Mouse (Mus musculus): ENCODE measurements around the gene Wdr62. TPM values are rescaled to one million over a fixed set of nuclear protein-coding genes. Genes with fewer than 3 reads are reported as not detected.

Wdr62 gene
- 10 to 100 TPM; 16.6 to 21.5 TPM for total RNA-seq (2023)

GRCm38 (mm10) chr7:30279951-30280669 is at the start of gene Wdr62, which contains the start of gene Thap8:
Wdr62 (minus strand) TSS chr7:30280419.
Thap8 (plus strand) TSS chr7:30280094.

DNA sequence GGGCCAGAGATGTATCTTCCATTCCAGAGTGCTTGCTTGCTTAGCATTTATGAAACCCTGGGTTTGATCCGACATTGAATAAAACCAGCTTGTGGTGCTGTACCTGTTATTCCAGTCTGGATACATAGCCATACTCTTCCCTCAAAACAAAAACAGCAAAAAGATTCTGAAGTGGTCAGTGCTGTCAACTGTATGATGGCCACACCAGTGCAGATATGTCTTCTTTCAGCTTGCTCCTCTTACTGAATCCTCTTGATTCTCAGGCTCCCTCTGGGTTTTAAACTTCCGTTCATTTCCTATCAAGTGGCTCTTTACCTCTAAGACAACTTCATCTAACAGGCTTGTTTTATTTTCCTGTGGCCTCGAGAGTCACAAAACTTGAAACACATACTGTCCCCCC is 43.6 kb upstream of the Wdr62 start, which contains the start of gene Sdhaf1:
Sdhaf1 (minus strand) TSS at position 101 of the 400 bp plus-strand sequence.

DNA sequence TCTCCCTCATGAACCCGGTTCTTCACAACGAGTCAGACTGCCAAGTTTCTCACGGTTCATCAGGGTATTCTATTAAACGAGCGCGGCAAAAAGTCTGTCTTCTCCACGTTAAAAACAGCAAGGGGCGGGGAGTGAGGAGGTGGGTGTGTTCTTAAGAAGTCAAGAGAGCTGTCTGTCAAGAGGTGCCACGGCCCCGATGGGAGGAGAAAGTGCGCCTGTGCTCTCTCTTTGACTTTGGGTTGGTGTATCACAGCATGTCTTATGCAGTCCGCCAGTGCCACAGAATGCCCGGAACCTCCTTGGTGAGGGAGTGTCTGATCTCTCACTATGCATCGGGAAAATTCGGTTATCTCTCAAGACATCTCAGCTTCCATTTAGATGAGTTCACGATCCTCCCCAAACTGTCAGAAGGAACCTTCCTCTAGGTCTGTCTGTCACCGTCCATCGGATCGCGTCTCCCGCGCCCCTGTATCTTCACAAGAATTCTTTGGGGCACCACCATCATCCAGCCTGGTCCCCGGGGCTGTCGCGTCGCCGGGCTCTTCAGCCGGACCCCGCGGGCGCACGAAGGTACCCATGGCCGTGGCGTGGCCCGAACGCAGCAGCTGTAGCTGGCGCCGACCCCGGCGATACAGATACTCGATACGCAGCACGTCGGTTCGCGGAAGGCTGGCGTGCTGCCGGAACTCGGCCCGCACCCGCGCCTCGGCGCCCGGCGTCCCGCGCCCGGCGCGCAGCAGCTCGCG is 41.5 kb upstream of the Wdr62 start, which contains the start of gene E130208F15Rik:
E130208F15Rik (plus strand) TSS at position 202 of the 746 bp plus-strand sequence.

DNA sequence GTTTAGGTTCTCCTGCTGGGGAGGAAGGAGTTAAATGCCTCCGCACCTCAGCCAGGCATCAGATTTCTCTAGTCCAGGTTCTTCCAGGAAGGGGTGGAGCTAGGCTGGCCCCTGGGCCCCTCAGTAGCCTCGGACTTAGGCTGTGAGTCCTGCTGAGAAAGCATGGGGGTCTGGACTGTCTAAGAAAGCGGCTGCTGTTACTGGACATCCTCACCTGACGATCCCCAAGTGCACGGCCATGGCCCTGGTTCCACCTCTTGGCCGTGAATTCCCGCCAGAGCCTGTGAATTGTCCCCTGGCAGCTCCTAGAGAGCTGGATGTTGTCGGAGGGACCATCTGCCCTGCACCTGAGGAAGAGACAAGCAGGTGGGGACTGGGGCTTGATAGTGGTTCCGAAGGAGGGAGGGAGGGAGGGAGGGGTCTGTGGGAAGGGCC is 34.5 kb upstream of the Wdr62 start, which contains the start of gene Syne4:
Syne4 (plus strand) TSS at position 87 of the 435 bp plus-strand sequence.

GRCm38 (mm10) chr7:30308076-30309005 is 28.1 kb upstream of the Wdr62 start, which contains the start of gene Alkbh6:
Alkbh6 (plus strand) TSS chr7:30308717.

DNA sequence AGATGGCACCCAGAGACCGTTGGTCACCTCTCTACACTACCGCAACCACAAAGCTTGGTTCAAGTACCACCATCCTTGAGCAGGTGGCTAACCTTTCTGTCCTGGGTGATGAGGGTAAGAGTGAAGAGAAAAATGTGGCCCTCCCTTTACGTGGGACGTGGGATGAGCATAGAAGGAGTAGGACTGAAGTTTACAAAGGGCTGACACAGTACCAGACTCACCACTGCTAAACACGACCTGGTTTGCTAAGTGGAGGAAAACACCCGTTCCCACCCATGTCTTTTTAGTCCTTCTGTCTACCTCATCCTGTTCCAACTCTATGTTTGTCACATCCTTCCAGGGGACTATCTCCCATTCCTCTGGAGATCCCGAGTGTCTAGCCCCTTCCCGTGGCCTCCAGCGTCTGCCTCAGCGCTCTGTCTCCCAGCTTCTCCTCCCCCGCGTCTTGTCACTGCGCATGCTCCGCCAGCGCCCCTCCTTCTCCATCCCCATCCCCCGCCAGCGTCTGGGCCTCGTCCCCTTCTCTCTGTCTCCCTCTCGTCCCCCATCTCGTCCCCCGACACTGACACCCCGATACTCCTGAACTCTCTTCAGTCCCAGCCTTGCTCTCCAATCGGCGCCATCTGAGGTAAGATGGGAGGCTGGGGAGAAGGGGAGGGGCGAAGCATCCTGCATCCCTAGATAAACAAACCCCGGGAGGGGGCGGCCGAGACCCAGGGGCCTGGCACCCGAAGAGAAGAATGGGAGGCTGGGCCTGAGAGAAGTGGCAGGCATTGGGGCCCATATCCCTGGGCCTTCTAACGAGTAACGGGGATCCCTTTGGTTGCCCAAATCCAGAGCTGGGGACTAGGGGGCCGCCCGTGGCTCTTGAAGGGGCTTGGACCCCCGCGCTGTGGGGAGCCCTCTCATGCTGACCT is 11.3 kb upstream of the Wdr62 start, which contains the start of gene Clip3:
Clip3 (plus strand) TSS at position 514 of the 917 bp plus-strand sequence.

DNA sequence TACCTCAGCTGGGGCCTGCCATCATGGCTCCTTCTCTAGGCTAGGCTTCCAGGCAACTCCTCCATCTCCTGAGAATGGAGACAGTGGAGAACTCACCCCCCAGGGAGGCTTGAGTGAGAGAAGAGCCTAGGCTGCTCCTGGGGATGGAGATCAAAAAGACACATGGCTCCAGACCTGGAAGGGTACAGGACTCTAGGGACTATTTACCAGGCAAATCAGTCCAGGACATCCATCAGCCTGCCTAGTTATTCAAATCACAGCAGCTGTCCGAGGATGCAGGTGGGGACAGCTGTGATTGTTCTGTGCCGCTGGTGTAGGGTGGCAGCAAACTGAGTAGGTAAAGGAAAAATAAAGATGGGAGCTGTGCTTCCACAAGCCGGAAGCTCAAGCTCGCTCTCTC is 44.6 kb downstream of the Wdr62 start, which contains the start of gene Ovol3:
Ovol3 (minus strand) TSS at position 101 of the 400 bp plus-strand sequence.

GRCm38 (mm10) chr7:30231669-30232454 is 48.4 kb downstream of the Wdr62 start, which contains the start of the genes Polr2i and Tbcb:
Polr2i (plus strand) TSS chr7:30231948.
Tbcb (minus strand) TSS chr7:30232272.

GRCm38 (mm10) chr7:30198481-30198971 is 81.7 kb downstream of the Wdr62 start, which contains the start of gene Capns1:
Capns1 (minus strand) TSS chr7:30198811.

Other genes with a start within 250 kb of the Wdr62 start
- under 1 TPM; 0.44 to 0.71 TPM for gene Zfp14, start 229.0 kb downstream of the Wdr62 start, total RNA-seq (2023)
- gene Zfp82, start 207.5 kb downstream of the Wdr62 start, total RNA-seq (2023): under 1 TPM; 0.47 to 0.77 TPM
- not detected for gene Gm26920, start 190.0 kb downstream of the Wdr62 start, total RNA-seq (2023)
- gene Zfp566, start 189.9 kb downstream of the Wdr62 start, total RNA-seq (2023): 1 to 10 TPM in 1 of 2 experiments, under 1 TPM in 1; 0.57 to 2.0 TPM
- gene Zfp260, start 185.6 kb downstream of the Wdr62 start, total RNA-seq (2023): 1 to 10 TPM; 5.9 to 6.9 TPM
- 10 to 100 TPM; 10.5 to 11.6 TPM for gene Zfp382, start 158.5 kb downstream of the Wdr62 start, total RNA-seq (2023)
- 10 to 100 TPM; 13.5 to 18.0 TPM for gene Zfp146, start 110.7 kb downstream of the Wdr62 start, total RNA-seq (2023)
- 1 to 10 TPM; 1.5 to 1.6 TPM for gene Cox7a1, start 96.3 kb downstream of the Wdr62 start, total RNA-seq (2023)
- gene Capns1, start 81.6 kb downstream of the Wdr62 start, total RNA-seq (2023): 100 to 1,000 TPM; 225 to 239 TPM
- gene Polr2i, start 48.5 kb downstream of the Wdr62 start, total RNA-seq (2023): 10 to 100 TPM; 30.4 to 34.5 TPM
- 10 to 100 TPM; 38.7 to 46.2 TPM for gene Tbcb, start 48.1 kb downstream of the Wdr62 start, total RNA-seq (2023)
- gene Ovol3, start 44.7 kb downstream of the Wdr62 start, total RNA-seq (2023): not detected
- gene Thap8, start 325 bp downstream of the Wdr62 start, total RNA-seq (2023): under 1 TPM; 0.27 to 0.37 TPM
- not detected for gene Clip3, start 11.3 kb upstream of the Wdr62 start, total RNA-seq (2023)
- gene Alkbh6, start 28.3 kb upstream of the Wdr62 start, total RNA-seq (2023): 10 to 100 TPM; 14.6 to 14.7 TPM
- gene Syne4, start 34.4 kb upstream of the Wdr62 start, total RNA-seq (2023): under 1 TPM in 1 of 2 experiments, not detected in 1; 0.76 TPM
- not detected for gene E130208F15Rik, start 41.3 kb upstream of the Wdr62 start, total RNA-seq (2023)
- gene Sdhaf1, start 43.5 kb upstream of the Wdr62 start, total RNA-seq (2023): 1 to 10 TPM; 3.2 to 3.4 TPM
- gene Lrfn3, start 82.4 kb upstream of the Wdr62 start, total RNA-seq (2023): not detected
- 1,000 to 10,000 TPM; 2,122 to 2,210 TPM for gene Tyrobp, start 133.3 kb upstream of the Wdr62 start, total RNA-seq (2023)
- 100 to 1,000 TPM; 116 to 123 TPM for gene Hcst, start 139.4 kb upstream of the Wdr62 start, total RNA-seq (2023)
- gene Nfkbid, start 141.3 kb upstream of the Wdr62 start, total RNA-seq (2023): 10 to 100 TPM; 65.6 to 78.9 TPM
- gene Aplp1, start 165.1 kb upstream of the Wdr62 start, total RNA-seq (2023): under 1 TPM in 1 of 2 experiments, not detected in 1; 0.27 TPM
- not detected for gene Kirrel2, start 177.3 kb upstream of the Wdr62 start, total RNA-seq (2023)
- not detected for gene Nphs1, start 177.9 kb upstream of the Wdr62 start, total RNA-seq (2023)
- gene Prodh2, start 213.2 kb upstream of the Wdr62 start, total RNA-seq (2023): not detected